Mouse (Mus musculus): ENCODE measurements around the gene Krt88. TPM values are rescaled to one million over a fixed set of nuclear protein-coding genes. Genes with fewer than 3 reads are reported as not detected.

Krt88 gene
- polyA plus RNA-seq, 1 experiment from 2014 or later: not detected

DNA sequence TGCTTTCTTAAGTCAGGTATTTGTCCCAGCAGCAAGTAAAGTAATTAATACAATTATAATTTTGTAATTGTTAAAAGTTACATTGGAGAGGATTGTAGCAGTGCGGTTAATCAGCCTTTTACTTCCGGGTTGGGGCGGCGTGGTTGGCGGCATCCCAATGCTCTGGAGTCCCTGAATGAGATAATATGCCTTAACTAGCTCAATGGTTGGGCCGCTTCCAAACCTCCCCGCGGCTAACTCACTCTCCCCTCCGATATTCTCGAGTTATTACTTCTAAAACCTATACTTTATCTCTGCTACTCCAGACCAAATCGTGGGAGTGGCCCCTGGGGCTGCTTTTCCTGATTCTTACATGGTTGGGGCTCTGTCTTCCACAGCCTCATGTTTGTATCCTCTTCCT, 972 bp upstream of the Krt88 start:
- 59% methylated on average over 11 of the region's 11 CpGs for WGBS

DNA sequence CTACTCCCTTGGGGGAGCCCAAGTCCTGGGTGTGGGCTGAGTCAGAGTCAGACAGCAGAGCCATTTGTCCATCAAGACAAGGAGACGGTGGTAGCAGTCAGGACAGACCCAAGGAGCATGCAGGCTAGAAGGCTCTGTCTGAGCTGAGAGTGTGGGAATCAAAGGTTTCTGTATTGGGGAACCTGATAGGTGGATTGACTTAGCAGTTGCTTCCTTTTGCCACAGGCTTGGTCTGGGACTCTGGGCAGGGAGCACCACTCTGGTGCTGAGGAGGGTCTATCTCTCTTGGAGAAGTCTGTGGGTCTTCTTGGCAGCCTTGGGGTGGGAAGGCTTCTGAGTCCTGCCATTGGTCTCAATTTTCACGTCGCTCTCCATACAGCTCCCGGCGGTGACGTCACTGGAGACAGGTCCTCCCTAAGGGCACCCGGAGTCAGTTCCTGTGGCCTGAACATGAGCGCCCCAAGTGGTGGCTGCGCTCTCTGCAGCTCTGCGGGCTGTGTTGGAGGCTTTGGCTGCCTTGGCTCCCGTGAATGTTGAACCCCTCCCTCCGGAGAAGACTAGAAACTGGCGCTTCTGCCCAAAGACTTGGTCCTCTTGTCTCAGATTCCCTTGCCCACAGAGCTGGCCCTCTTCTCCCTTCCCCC, 5.7 kb downstream of the Krt88 start:
- WGBS: 9% methylated on average over 13 of the region's 13 CpGs
- 0 out of 2 replicates have a peak overlapping the region, but pooled peaks have one; percentile 3 for H3K4me2 ChIP-seq
- no peak overlapping the region for H3K27ac ChIP-seq
- no peak overlapping the region for H3K9ac ChIP-seq
- H3K36me3 ChIP-seq: no peaks in the 10 kb centered on the region
- no peaks in the 10 kb centered on the region for H3K9me3 ChIP-seq
- 0 out of 2 replicates have a peak, but pooled peaks cover 3% of the 10 kb centered on the region for H3K27me3 ChIP-seq
- no peak overlapping the region for H3K4me3 ChIP-seq
- 0 out of 2 replicates have a peak, but pooled peaks cover 4% of the 10 kb centered on the region for H3K4me1 ChIP-seq
- ATAC-seq (ENCODE audit: insufficient number of reproducible peaks, low FRiP score, low TSS enrichment, low read depth): no peak

More for the DNA sequence above, 972 bp upstream of the Krt88 start:
- Histone ChIP-seq H3K36me3 (no peaks in the 10 kb centered on the region), H3K4me1 (no peaks in the 10 kb centered on the region), H3K27me3 (no peaks in the 10 kb centered on the region), H3K4me3 (no peak overlapping the region), H3K4me2 (no peak overlapping the region), H3K9ac (no peak overlapping the region), H3K27ac (no peak overlapping the region), H3K9me3 (no peaks in the 10 kb centered on the region)
- no peak for ATAC-seq (ENCODE audit: insufficient number of reproducible peaks, low FRiP score, low TSS enrichment, low read depth)

DNA sequence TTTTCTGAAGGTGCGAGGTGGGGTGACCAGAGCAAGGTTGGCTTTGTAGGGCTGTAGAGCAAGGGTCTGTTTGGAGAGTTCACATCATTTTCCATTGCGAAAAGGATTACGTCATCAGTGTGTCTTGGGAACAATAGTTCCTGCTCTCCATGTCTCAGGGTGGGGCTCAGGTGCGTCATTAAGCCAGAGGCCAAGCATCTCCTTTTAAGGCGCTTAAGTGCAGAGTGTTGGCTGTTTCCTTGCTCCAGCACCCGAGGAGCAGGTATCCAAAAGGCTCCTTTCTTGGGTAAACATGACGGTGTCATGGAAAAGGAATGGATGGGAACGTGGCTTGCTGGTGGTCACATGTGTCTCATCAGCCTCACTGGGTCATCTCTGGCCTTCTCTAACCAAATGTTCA, 7.2 kb downstream of the Krt88 start:
- ATAC-seq (ENCODE audit: insufficient number of reproducible peaks, low FRiP score, low TSS enrichment, low read depth): no peak
- H3K27me3 ChIP-seq: 0 out of 2 replicates have a peak, but pooled peaks cover 3% of the 10 kb centered on the region
- H3K4me2 ChIP-seq: no peak overlapping the region
- H3K4me1 ChIP-seq: 0 out of 2 replicates have a peak, but pooled peaks cover 4% of the 10 kb centered on the region
- H3K9ac ChIP-seq: no peak overlapping the region
- no peak overlapping the region for H3K4me3 ChIP-seq
- no peaks in the 10 kb centered on the region for H3K9me3 ChIP-seq
- WGBS: 79% methylated on average over 8 of the region's 8 CpGs
- H3K36me3 ChIP-seq: no peaks in the 10 kb centered on the region
- no peak overlapping the region for H3K27ac ChIP-seq

DNA sequence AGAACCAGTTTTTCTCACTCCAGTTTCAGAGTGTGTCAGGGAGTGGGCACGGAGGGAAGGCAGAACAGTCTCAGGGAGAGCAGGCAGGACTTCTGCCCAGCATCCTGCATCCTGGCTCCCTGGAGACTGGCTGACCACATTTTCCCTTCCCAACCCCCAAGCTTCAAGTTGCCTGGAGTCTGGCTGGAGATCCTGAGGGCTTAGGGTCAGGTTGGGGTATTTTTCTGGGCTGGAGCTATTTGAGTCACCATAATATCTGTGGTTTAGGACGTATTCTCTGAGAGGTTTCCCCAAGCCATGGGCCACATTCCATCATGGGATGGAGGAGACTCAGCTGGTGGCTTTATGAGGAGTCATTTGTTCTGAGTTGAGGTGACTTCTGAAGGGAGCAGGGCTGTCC, 7.7 kb downstream of the Krt88 start:
- H3K27me3 ChIP-seq: 0 out of 2 replicates have a peak, but pooled peaks cover 3% of the 10 kb centered on the region
- ATAC-seq (ENCODE audit: insufficient number of reproducible peaks, low FRiP score, low TSS enrichment, low read depth): no peak
- H3K4me3 ChIP-seq: no peak overlapping the region
- no peak overlapping the region for H3K27ac ChIP-seq
- 0 out of 2 replicates have a peak, but pooled peaks cover 4% of the 10 kb centered on the region for H3K4me1 ChIP-seq
- no peaks in the 10 kb centered on the region for H3K9me3 ChIP-seq
- no peaks in the 10 kb centered on the region for H3K36me3 ChIP-seq
- 83% methylated on average over 2 of the region's 2 CpGs for WGBS
- no peak overlapping the region for H3K9ac ChIP-seq
- no peak overlapping the region for H3K4me2 ChIP-seq

DNA sequence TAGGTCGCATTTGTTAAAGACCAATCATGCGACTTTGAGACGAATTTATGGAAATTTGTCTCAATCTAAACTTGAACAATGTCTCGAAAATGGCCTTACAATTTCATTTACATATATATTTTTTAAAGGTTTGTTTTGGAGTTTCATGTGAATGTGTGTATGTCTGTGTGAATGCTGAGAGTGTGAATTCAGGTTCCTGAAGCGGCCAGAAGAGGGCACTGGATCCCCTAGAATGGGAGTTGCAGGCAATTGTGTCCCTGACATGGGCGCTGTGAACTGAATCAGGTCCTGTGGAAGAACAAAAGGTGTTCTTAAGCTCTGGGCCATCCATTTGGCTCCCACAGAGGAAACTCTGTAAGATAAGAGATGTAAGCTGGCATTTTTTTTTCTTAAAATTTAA, 8.3 kb downstream of the Krt88 start:
- H3K9ac ChIP-seq: no peak overlapping the region

DNA sequence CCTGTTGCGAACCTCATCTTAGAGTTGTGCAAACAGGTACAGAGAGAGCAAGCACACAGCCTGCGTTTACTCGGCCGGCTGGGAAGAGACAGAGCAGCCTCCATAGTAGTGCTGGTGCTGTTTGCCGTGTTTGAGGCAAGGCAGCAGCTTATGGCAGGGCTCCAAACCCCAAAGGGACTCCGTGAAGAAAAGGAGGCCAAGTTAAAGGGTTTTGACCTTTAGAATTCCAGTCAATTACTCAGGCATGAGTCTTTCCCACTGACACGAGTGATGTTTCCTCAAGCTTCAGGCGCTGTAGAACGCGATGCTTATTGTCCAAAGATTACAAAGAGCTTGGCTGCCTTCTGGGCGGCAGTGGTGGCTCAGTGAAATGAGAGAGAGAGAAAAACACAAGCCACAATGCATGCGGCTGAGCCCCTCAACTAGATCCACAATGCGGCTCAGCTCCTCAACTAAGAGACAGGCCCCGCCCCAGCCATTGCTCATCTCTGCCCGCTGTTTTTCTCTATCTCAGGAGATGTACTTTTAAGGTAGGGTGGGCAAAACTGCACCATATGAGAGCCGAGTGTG, 10.9 kb downstream of the Krt88 start:
- H3K9ac ChIP-seq: no peak overlapping the region
- no peaks in the 10 kb centered on the region for H3K9me3 ChIP-seq
- H3K4me1 ChIP-seq: 0 out of 2 replicates have a peak, but pooled peaks cover under 1% of the 10 kb centered on the region
- H3K27ac ChIP-seq: no peak overlapping the region
- H3K4me3 ChIP-seq: no peak overlapping the region
- no peak for ATAC-seq (ENCODE audit: insufficient number of reproducible peaks, low FRiP score, low TSS enrichment, low read depth)
- WGBS: 71% methylated on average over 16 of the region's 16 CpGs
- H3K36me3 ChIP-seq: no peaks in the 10 kb centered on the region
- H3K4me2 ChIP-seq: no peak overlapping the region
- H3K27me3 ChIP-seq: no peaks in the 10 kb centered on the region

More for the DNA sequence above, 8.3 kb downstream of the Krt88 start:
- ATAC-seq (ENCODE audit: insufficient number of reproducible peaks, low FRiP score, low TSS enrichment, low read depth): no peak
- H3K27me3 ChIP-seq: 0 out of 2 replicates have a peak, but pooled peaks cover 3% of the 10 kb centered on the region
- H3K4me2 ChIP-seq: no peak overlapping the region
- 0 out of 2 replicates have a peak, but pooled peaks cover 4% of the 10 kb centered on the region for H3K4me1 ChIP-seq
- H3K9me3 ChIP-seq: no peaks in the 10 kb centered on the region
- H3K27ac ChIP-seq: no peak overlapping the region
- no peaks in the 10 kb centered on the region for H3K36me3 ChIP-seq
- H3K4me3 ChIP-seq: no peak overlapping the region
- WGBS: 88% methylated on average over 6 of the region's 6 CpGs

DNA sequence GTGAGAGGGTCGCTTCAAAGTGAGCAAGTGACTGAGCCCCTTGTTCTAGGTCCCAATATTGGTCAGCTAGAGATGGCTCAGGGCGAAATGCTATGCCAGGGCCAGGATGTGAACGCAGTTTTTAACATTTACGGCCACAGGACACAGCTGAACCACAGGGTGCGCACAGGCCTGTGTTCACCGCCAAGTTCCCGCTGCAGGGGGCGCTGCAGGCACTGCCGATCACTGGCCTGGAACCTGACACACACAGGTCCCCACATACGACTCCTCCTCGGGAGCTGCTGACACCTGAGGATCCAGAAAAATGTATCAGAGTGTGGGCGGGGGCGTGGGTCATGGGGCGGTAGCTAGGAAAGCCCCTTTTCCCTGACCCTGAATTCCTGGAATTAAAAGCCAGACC, 11.7 kb downstream of the Krt88 start:
- H3K4me2 ChIP-seq: no peak overlapping the region
- H3K4me1 ChIP-seq: no peaks in the 10 kb centered on the region
- ATAC-seq (ENCODE audit: insufficient number of reproducible peaks, low FRiP score, low TSS enrichment, low read depth): no peak
- no peaks in the 10 kb centered on the region for H3K9me3 ChIP-seq
- H3K27me3 ChIP-seq: no peaks in the 10 kb centered on the region; the same call in 1 of the 2 replicates
- H3K4me3 ChIP-seq: no peak overlapping the region
- no peaks in the 10 kb centered on the region for H3K36me3 ChIP-seq
- 78% methylated on average over 14 of the region's 14 CpGs for WGBS
- no peak overlapping the region for H3K27ac ChIP-seq
- no peak overlapping the region for H3K9ac ChIP-seq

DNA sequence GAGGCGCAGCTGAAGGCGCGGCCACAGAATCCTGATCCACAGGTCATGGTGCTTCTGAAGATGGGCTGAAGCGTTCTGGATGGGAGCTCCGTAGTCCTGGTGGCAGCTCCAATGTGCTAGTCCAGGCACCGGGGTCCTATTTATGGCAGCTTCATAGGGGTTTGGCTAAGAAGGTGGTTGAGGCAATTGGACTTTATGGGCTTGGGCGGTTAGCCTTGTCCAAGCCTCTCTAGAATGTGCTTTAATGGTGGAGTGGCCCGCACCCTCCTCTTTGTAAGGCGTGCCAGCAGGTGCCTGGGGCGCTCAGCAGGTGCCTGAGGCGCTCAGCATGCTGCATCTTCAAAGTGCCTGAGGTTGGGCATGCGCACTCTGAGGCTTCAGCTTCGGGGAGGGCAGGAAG, 16.1 kb downstream of the Krt88 start, which contains the start of gene Krt81:
Gene Krt81 (minus strand): TSS at position 101 of the 400 bp plus-strand sequence.
- H3K4me3 ChIP-seq: no peak within 1 kb of the TSS
- 80% methylated on average over 13 of the region's 13 CpGs for WGBS
- no peaks in the 10 kb centered on the region for H3K4me1 ChIP-seq
- no peaks in the 10 kb centered on the region; the same call in 1 of the 2 replicates for H3K27me3 ChIP-seq
- H3K36me3 ChIP-seq: no peaks in the 10 kb centered on the region
- no peaks in the 10 kb centered on the region for H3K9me3 ChIP-seq
- no peak within 1 kb of the TSS for H3K9ac ChIP-seq
- no peak for ATAC-seq (ENCODE audit: insufficient number of reproducible peaks, low FRiP score, low TSS enrichment, low read depth)
- H3K27ac ChIP-seq: no peak within 1 kb of the TSS
- H3K4me2 ChIP-seq: no peak within 1 kb of the TSS

DNA sequence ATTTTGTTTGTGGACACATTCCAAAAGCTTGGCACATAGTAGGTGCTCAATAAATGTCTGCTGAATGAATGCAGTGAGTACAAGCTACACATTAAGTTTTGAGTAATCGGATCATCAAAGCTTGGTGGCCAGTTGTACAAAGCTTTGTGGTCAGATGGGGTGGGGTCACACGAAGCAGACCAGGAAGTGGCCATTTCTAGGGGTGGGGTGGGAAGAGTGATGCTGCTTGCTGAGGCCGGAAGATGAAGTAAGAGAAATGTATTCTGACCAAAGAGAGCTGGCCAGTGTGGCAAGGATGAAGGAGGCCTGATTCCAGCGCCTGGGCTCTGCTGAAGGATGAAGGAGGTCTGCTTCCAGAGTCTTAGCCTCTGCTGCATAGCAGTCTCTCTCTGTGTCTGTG, 21.5 kb downstream of the Krt88 start:
- H3K4me2 ChIP-seq: no peak overlapping the region
- no peak overlapping the region for H3K4me3 ChIP-seq
- no peak for ATAC-seq (ENCODE audit: insufficient number of reproducible peaks, low FRiP score, low TSS enrichment, low read depth)
- H3K27me3 ChIP-seq: no peaks in the 10 kb centered on the region
- no peaks in the 10 kb centered on the region for H3K9me3 ChIP-seq
- no peak overlapping the region for H3K9ac ChIP-seq
- H3K27ac ChIP-seq: no peak overlapping the region
- H3K36me3 ChIP-seq: no peaks in the 10 kb centered on the region
- no peaks in the 10 kb centered on the region for H3K4me1 ChIP-seq
- 78% methylated on average over 4 of the region's 4 CpGs for WGBS

DNA sequence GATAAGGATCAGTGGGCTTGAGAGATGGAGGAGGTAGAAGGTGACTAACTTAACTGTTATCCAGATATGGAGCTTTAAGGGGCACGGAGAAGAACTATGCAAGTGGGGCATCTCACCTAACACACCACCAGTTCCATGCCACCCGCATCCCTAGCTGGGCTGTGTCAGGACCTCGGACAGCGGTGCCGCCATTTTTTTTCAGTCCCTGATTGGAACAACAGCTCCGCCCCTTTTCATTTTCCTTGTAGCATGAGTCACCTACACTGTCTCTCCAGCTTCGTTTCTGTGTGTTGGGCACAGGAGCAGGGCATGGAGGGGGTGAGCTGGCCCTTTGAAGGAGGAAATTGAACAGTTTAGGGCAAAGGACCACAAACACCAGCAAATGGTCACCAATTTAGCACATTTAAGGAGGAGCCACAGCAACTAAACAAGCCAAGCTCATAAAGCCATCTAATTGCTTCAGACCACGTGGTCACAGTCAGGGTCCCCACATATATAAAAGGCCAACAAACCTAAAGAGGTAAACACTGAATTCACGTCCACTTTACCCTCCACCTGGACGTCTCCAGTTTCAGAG, 25.5 kb downstream of the Krt88 start, which contains the start of gene Krt86:
Gene Krt86 (plus strand): TSS at position 527 of the 577 bp plus-strand sequence.
- no peaks in the 10 kb centered on the region for H3K36me3 ChIP-seq
- H3K27ac ChIP-seq: no peak within 1 kb of the TSS
- H3K9ac ChIP-seq: no peak within 1 kb of the TSS
- H3K4me3 ChIP-seq: no peak within 1 kb of the TSS
- H3K4me2 ChIP-seq: no peak within 1 kb of the TSS
- H3K27me3 ChIP-seq: peaks cover 5% of the 10 kb centered on the region; the same call in 1 of the 2 replicates
- no peak for ATAC-seq (ENCODE audit: insufficient number of reproducible peaks, low FRiP score, low TSS enrichment, low read depth)
- WGBS: 18% methylated on average over 10 of the region's 10 CpGs
- H3K4me1 ChIP-seq: no peaks in the 10 kb centered on the region
- no peaks in the 10 kb centered on the region for H3K9me3 ChIP-seq

DNA sequence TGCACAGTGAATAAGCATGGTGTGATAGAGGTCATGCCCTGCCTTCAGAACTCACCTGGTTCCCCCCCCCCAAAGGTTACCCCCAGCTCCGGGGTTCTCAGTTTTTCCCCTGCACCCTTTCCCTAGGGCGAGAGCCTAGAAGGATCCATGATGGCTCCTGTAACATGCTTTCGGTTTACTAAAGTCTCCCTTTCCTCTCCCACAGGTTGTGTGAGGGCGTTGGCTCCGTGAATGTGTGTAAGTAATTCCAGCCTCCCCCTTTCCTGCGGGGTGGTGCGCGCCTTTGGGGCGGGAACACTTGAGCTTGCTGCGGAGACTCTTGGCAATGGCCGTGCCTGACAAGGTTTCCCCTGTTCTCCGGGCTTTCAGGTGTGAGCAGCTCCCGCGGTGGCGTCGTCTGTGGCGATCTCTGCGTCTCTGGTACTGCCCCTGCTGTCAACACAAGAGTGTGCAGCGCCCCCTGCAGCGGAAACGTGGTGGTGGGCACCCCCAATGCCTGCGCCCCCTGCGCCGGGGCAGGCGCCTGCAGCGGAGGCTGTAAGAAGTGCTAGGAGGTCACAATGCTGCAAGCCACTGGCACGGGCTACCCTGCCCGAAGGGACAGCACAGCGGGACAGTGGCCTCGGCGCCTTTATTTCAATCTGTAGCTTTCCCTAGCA, 31.6 kb downstream of the Krt88 start:
- no peaks in the 10 kb centered on the region for H3K36me3 ChIP-seq
- no peaks in the 10 kb centered on the region for H3K9me3 ChIP-seq
- H3K4me1 ChIP-seq: peaks cover 12% of the 10 kb centered on the region
- no peak for ATAC-seq (ENCODE audit: insufficient number of reproducible peaks, low FRiP score, low TSS enrichment, low read depth)
- 8% methylated on average over 31 of the region's 31 CpGs for WGBS
- H3K27ac ChIP-seq: no peak overlapping the region
- peak overlapping the region; percentile 27 for H3K4me3 ChIP-seq
- H3K27me3 ChIP-seq: peaks cover 18% of the 10 kb centered on the region
- H3K9ac ChIP-seq: no peak overlapping the region
- H3K4me2 ChIP-seq: peak overlapping the region; percentile 55

Data from limb, embryonic 15.5 days (tissue).